Mouse (Mus musculus) liver, embryonic 12.5 days (tissue): ENCODE results near the gene Kcnip4. TPM values are rescaled to one million over a fixed set of nuclear protein-coding genes. Genes with fewer than 3 reads are reported as not detected.

Source experiments
- ATAC-seq: fragments of 200-750 bp; cut with Nextera tagmentation; 2 replicates; pipeline ENCODE4 v1.8.0; 2017; ENCODE audit warnings: moderate number of reproducible peaks, mild to moderate bottlenecking, moderate library complexity
- H3K27ac ChIP-seq: fragments of 300-500 bp; sonication (generic); 2 replicates; pipeline ENCODE4 v1.5.1; 2016; ENCODE audit warnings: mild to moderate bottlenecking
- H3K27me3 ChIP-seq: fragments of 300-500 bp; sonication (generic); replicated peaks from 2 replicates; pipeline ENCODE4 v1.6.1; 2016; ENCODE audit warnings: mild to moderate bottlenecking, moderate library complexity
- H3K36me3 ChIP-seq: fragments of 300-500 bp; sonication (generic); 2 replicates; pipeline ENCODE4 v1.6.1; 2016; ENCODE audit warnings: mild to moderate bottlenecking, moderate library complexity
- H3K4me1 ChIP-seq: fragments of 300-500 bp; sonication (generic); 2 replicates; pipeline ENCODE4 v1.6.1; 2016
- H3K4me2 ChIP-seq: fragments of 300-500 bp; sonication (generic); 2 replicates; pipeline ENCODE4 v1.6.1; 2016; ENCODE audit warnings: mild to moderate bottlenecking, moderate library complexity
- H3K4me3 ChIP-seq: fragments of 300-500 bp; sonication (generic); 2 replicates; pipeline ENCODE4 v1.5.1; 2016; ENCODE audit warnings: mild to moderate bottlenecking, moderate library complexity
- H3K9ac ChIP-seq: fragments of 300-500 bp; sonication (generic); 2 replicates; pipeline ENCODE4 v1.6.1; 2016; ENCODE audit warnings: mild to moderate bottlenecking, moderate library complexity
- H3K9me3 ChIP-seq: fragments of 300-500 bp; sonication (generic); replicated peaks from 2 replicates; pipeline ENCODE4 v1.6.1; 2016; ENCODE audit warnings: mild to moderate bottlenecking, moderate library complexity
- WGBS: fragments of 180-500 bp; shearing (Covaris S2); methylation state at CpG from one replicate; pipeline ENCODE4 v1.1.7; 2016; ENCODE audit not compliant: insufficient replicate concordance; 5-methylcytosine and 5-hydroxymethylcytosine counted together
- polyA plus RNA-seq: library from polyadenylated mRNA; unstranded; fragments of >200 nt; fragmentation: Nextera tagmentation; extraction: Ambion mirVana; gene quantifications from 2 replicates; pipeline ENCODE4 v1.2.1, GENCODE M21; 2016

The Kcnip4 gene
- polyA plus RNA-seq, 1 experiment from 2014 or later, result 0.25 TPM

DNA sequence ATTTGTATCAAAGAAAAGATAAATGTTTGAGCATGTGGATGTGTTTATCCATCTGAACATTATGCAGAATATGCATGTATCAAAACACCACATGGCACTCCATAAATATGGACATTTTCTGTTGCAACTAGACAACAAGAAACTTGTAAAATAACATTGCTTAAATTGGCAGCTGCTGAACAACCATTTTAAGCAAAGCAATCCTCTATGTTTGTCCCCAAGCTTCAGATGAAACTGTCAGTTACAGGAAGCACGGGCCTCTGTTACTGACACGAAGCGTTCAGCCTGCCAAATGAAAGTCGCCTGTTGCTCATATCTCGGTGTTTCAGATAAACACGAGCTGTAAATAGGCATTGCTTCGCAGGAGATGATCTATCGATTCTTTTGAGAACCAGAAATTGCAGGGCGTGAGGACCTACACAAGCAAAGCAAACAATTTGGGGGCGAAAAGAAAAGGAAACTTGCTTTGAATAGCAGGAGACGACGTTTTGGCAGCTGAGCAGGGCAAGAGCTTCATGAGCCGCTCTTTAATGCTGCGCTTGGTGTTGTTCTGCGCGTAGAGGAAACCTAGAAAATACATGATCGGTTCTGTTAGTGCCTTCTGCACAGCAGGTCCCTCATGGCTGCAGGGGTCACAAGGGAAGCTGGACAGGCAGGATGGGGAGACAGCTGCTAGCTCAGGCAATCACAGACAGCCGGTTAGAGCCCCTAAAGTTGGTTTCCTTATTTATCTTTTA, 1015.3 kb downstream of the Kcnip4 start:
- Histone ChIP-seq H3K9me3 (no peaks in the 10 kb centered on the region), H3K4me3 (no peak overlapping the region), H3K27me3 (no peaks in the 10 kb centered on the region), H3K36me3 (no peaks in the 10 kb centered on the region), H3K4me2 (0 out of 2 replicates have a peak overlapping the region, but pooled peaks have one; percentile 10), H3K27ac (no peak overlapping the region), H3K9ac (no peak overlapping the region), H3K4me1 (no peaks in the 10 kb centered on the region)
- 58% methylated on average over 18 of the region's 18 CpGs for WGBS
- ATAC-seq, result no peak

DNA sequence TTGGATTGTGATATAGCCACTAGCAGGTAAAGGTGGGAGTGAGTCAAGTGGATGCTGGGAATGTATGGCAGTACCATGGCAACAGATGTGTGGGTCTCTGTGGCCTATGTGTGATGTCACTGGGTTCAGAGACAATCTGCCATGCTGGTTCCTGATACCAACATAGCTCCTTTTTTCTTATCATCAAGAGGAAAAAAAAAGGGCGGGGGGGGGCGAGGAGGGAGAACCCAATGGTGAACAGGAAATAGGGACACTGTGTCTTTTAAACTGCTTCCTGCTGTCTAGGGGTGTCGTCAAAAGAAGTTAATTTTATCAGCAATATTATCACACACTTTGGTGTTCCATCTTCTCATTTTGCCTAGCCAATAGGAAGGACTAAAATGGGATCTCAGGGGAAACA, 1021.6 kb downstream of the Kcnip4 start:
- ATAC-seq, result no peak
- H3K9me3 ChIP-seq, result no peaks in the 10 kb centered on the region
- H3K4me2 ChIP-seq, result no peak overlapping the region
- H3K4me1 ChIP-seq, result no peaks in the 10 kb centered on the region
- no peak overlapping the region for H3K9ac ChIP-seq
- H3K36me3 ChIP-seq, result no peaks in the 10 kb centered on the region
- WGBS, result 33% methylated on average over 3 of the region's 3 CpGs
- no peaks in the 10 kb centered on the region for H3K27me3 ChIP-seq
- no peak overlapping the region for H3K27ac ChIP-seq
- H3K4me3 ChIP-seq, result no peak overlapping the region

DNA sequence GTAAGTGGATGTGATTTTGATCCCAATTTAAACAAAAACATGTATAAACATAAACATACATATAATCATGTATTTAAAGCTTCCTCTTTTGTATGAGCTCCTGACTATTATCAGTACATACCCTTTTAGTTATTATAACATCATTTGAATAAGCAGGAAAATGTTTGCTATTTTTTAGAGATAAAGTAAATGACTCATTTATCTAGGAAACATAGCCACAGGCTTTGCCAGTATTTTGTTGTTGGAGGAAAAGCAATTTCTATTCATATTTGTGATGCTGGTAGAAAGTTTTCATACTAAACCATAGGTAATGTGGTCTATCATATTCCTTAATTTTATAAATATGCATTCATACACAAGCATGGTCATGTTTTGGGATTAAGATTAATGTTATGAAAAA, 1022.3 kb downstream of the Kcnip4 start:
- no peaks in the 10 kb centered on the region for H3K36me3 ChIP-seq
- no peak overlapping the region for H3K4me3 ChIP-seq

DNA sequence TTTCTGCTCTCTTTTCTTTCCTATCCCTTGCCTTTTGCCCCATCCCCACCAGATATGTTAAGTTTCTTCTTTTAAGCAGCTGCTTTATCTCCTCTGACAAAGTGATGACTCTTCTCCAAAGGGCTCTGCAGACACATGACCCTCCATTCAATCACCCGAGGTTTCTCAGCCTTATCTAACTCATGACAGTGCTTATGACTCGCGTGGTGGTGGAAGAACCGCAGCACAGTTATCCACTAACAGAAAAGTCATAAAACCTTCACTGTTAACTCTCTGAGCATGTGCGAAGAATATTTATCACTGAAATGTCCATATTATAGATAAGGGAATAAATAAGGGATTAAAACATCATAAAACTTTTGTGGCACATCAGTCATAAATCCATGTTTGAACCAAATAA, 1024.5 kb downstream of the Kcnip4 start:
- no peaks in the 10 kb centered on the region for H3K36me3 ChIP-seq
- no peak overlapping the region for H3K4me3 ChIP-seq
- H3K4me2 ChIP-seq, result no peak overlapping the region
- no peaks in the 10 kb centered on the region for H3K4me1 ChIP-seq
- no peaks in the 10 kb centered on the region for H3K27me3 ChIP-seq
- H3K9me3 ChIP-seq, result no peaks in the 10 kb centered on the region
- no peak overlapping the region for H3K9ac ChIP-seq
- 40% methylated on average over 5 of the region's 5 CpGs for WGBS
- ATAC-seq, result no peak
- H3K27ac ChIP-seq, result no peak overlapping the region

More for the DNA sequence above, 1022.3 kb downstream of the Kcnip4 start:
- no peak for ATAC-seq
- no peaks in the 10 kb centered on the region for H3K4me1 ChIP-seq
- H3K27me3 ChIP-seq, result no peaks in the 10 kb centered on the region
- no peak overlapping the region for H3K27ac ChIP-seq
- no peak overlapping the region for H3K9ac ChIP-seq
- H3K4me2 ChIP-seq, result no peak overlapping the region
- H3K9me3 ChIP-seq, result no peaks in the 10 kb centered on the region

DNA sequence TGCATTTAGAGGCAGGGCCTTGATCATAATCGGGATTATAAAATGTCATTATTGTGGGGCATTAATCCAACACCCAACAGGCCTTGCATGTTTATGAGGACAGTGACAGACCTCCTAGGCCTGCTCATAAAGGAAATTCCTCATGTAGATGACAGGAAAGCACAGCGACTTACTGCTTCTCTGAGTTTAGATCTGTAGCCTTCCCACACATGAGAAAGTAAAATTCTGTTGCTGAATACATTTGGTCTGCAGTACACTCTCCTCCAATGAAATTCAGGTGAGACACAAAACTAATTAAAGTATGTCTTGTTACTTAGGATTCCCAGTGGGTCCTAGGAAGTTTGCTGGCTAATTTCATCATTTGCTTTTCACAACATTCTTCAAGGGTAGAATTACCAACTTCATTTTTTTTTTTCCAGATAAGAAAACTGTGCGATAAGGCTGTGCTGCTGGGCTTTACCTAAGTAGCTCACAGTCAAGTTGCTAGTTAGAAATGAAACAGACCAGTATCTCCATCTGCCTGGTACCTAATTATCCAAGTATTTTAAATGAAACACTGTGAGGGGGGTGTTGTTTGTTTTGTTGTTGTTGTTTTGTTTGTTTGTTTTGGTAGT, 1033.7 kb downstream of the Kcnip4 start:
- Histone ChIP-seq H3K4me1 (no peaks in the 10 kb centered on the region), H3K9ac (no peak overlapping the region), H3K4me3 (no peak overlapping the region), H3K9me3 (no peaks in the 10 kb centered on the region), H3K27ac (no peak overlapping the region), H3K4me2 (no peak overlapping the region), H3K36me3 (no peaks in the 10 kb centered on the region), H3K27me3 (no peaks in the 10 kb centered on the region)
- no peak for ATAC-seq
- 59% methylated on average over 3 of the region's 3 CpGs for WGBS

DNA sequence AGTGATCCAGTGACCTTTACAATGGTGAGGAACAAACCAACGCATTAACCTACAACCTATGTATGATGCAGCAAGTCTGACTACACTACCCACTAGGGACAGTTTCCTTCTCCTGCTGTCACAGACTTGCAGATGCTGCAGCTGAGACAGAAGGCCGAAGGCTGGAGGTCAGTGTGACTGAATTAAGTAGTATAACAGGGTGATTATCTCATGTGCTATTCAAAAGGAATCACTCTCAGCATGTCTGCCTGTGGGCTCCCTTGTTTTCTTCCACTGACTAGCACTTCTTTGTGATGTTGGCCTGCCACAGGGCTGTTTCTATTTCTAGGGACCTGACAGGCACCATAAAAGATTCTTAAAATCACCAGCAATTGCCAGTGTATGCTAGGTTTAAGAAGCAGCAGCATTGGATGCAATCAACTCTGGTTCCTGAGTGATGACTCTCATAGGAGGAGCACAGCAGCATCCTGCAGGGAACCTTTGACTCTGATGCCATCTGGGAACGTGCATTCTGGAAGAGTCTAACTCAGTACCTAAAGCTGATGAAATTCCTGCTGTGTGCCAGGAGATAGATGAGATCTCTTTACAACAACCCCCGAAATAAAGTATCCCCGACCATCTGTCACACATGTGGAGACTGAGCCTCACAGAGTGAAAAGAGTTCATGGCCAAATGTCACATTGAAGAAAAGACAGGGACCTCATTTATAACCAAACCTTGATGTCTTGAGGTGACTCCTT, 1035.0 kb downstream of the Kcnip4 start:
- H3K4me3 ChIP-seq, result no peak overlapping the region
- H3K36me3 ChIP-seq, result no peaks in the 10 kb centered on the region
- no peak overlapping the region for H3K9ac ChIP-seq
- H3K27ac ChIP-seq, result no peak overlapping the region
- no peaks in the 10 kb centered on the region for H3K4me1 ChIP-seq
- 47% methylated on average over 5 of the region's 5 CpGs for WGBS
- H3K4me2 ChIP-seq, result no peak overlapping the region
- H3K9me3 ChIP-seq, result no peaks in the 10 kb centered on the region
- H3K27me3 ChIP-seq, result no peaks in the 10 kb centered on the region
- no peak for ATAC-seq

DNA sequence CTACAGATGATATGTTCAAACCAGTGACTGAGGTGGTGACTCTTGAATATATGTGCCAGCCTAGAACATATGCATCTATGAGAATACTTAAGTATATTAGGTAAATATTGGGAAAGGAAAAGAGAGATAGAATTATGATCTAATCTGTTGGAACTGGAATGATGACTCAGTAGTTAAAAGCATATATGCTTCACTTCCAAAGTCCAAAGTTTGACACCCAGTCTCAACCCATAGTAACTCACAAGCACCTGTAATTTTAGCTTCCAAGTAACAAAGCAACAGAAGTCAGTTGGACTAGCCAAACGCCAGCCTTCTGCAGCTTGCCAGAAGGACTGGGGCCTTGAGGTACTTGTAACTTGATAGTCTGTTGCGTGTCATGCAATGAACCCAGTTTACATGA, 1041.6 kb downstream of the Kcnip4 start:
- WGBS, result 57% methylated on average over 2 of the region's 2 CpGs
- no peak overlapping the region for H3K27ac ChIP-seq
- H3K9me3 ChIP-seq, result no peaks in the 10 kb centered on the region
- H3K27me3 ChIP-seq, result no peaks in the 10 kb centered on the region
- H3K4me1 ChIP-seq, result no peaks in the 10 kb centered on the region
- H3K9ac ChIP-seq, result no peak overlapping the region
- H3K4me2 ChIP-seq, result no peak overlapping the region
- no peak for ATAC-seq
- H3K4me3 ChIP-seq, result no peak overlapping the region
- no peaks in the 10 kb centered on the region for H3K36me3 ChIP-seq

DNA sequence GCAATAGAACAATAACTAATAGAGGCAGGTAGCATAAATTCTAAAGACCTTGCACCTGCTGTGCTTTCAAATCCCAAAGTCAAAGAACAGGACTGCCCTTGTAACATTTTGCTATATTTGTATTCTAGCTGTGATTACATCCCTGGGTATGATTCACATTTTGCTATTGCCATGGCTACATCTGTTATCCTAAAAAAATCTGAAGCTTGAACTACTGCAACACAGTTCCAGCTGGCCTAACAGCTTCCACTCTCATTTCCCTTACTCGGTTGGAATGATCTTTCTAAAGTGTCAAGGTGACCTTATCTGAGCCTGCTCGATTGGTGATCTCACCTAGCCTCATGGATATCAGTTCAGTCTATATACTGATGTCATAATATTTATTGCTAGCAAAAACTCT, 1064.5 kb downstream of the Kcnip4 start:
- Histone ChIP-seq H3K27ac (no peak overlapping the region), H3K4me2 (no peak overlapping the region), H3K4me3 (no peak overlapping the region), H3K9ac (no peak overlapping the region), H3K9me3 (no peaks in the 10 kb centered on the region), H3K27me3 (no peaks in the 10 kb centered on the region), H3K4me1 (no peaks in the 10 kb centered on the region), H3K36me3 (no peaks in the 10 kb centered on the region)
- WGBS, result 47% methylated on average over 2 of the region's 2 CpGs
- ATAC-seq, result no peak

DNA sequence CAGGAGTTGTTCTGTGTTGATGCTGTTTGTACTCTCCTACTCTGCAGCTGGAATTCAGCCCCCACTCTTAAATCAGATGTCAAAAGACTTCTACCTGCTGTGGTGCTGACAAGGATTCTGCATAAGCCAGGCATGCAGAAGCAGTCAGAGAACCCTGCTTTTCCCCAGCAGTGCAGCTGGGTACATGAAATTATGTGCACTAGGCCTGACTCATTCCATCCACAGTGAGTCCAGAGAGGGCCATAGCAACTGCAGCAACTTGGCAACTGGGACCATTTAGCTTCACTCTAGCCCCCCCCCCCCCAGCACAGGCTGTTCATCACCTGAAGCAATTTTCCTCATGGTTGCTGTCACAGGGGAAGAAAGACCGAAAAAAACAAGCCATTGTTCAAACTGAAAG, 1075.8 kb downstream of the Kcnip4 start:
- Histone ChIP-seq H3K27ac (no peak overlapping the region), H3K9me3 (no peaks in the 10 kb centered on the region), H3K4me3 (no peak overlapping the region), H3K4me1 (no peaks in the 10 kb centered on the region), H3K27me3 (no peaks in the 10 kb centered on the region), H3K9ac (no peak overlapping the region), H3K4me2 (no peak overlapping the region), H3K36me3 (no peaks in the 10 kb centered on the region)
- WGBS, result 54% methylated on average over 1 of the region's 1 CpGs
- ATAC-seq, result no peak

DNA sequence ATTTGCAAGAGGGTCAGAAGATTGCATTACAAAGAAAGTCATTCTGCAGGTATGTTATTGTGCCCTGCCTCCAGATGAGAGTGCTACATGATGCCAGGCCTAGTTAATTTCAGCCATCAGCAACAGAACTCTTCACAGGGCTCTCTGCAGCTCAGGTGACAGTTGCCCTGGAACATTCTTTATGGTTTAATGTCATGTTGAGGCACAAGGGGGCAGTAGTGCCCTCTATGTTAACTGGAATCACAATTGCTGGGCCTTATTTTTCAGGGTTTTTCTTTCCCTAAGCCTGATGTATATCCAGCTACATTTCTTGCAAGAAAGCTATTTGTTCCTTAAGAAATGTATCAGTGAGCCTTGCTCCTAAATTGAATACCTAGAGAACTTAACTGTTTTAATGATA, 1094.2 kb downstream of the Kcnip4 start:
- H3K4me1 ChIP-seq, result no peaks in the 10 kb centered on the region
- no peak overlapping the region for H3K4me3 ChIP-seq
- H3K27me3 ChIP-seq, result no peaks in the 10 kb centered on the region
- ATAC-seq, result no peak
- H3K4me2 ChIP-seq, result no peak overlapping the region
- H3K9ac ChIP-seq, result no peak overlapping the region
- H3K27ac ChIP-seq, result no peak overlapping the region
- H3K36me3 ChIP-seq, result no peaks in the 10 kb centered on the region
- H3K9me3 ChIP-seq, result no peaks in the 10 kb centered on the region

DNA sequence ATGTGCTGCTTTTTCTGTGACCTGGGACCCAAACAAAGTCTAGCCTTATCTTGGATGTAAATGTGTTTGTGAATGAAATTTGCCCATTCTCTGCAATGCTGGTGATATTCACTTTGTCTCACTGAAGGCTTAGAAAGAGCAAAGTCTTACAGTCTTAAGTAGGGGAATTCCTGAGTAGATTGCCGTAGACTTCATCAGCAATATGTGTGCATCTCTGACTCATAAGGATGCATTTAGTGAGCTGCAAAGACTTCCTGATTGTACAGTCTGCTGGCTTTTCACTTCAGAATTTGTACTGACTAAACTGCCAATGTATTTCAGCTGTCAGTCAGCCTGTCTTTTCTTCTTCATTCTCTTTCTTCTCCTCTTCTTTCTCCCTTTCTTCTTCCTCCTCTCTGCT, 1102.8 kb downstream of the Kcnip4 start:
- H3K9ac ChIP-seq, result no peak overlapping the region
- WGBS, result 74% methylated on average over 1 of the region's 1 CpGs
- H3K4me2 ChIP-seq, result no peak overlapping the region
- ATAC-seq, result no peak
- no peaks in the 10 kb centered on the region for H3K36me3 ChIP-seq
- no peak overlapping the region for H3K4me3 ChIP-seq
- H3K27me3 ChIP-seq, result no peaks in the 10 kb centered on the region
- H3K9me3 ChIP-seq, result no peaks in the 10 kb centered on the region
- no peak overlapping the region for H3K27ac ChIP-seq
- no peaks in the 10 kb centered on the region for H3K4me1 ChIP-seq

DNA sequence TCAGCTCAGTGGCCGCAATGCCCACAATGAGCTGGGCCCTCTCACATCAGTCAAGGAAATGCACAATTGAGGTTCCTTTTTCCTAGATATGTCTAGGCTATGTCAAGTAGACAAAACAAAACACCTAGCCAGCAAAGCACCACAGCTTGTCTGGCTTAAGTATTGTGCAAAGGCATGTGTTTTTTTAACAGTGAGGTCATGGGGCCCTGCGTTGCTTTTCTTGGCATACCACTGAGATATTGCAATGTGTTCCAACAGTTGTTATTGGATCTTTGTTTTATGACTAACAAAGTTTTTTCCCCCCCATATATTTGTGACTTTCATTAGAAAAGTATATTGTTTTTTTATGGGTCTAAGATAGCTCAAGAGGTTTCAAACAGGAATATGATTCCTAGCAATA, 1105.0 kb downstream of the Kcnip4 start:
- no peaks in the 10 kb centered on the region for H3K4me1 ChIP-seq
- no peak overlapping the region for H3K4me2 ChIP-seq
- H3K4me3 ChIP-seq, result no peak overlapping the region
- no peak for ATAC-seq
- H3K27ac ChIP-seq, result no peak overlapping the region
- H3K36me3 ChIP-seq, result no peaks in the 10 kb centered on the region
- no peaks in the 10 kb centered on the region for H3K9me3 ChIP-seq
- H3K9ac ChIP-seq, result no peak overlapping the region
- H3K27me3 ChIP-seq, result no peaks in the 10 kb centered on the region
- WGBS, result 85% methylated on average over 2 of the region's 2 CpGs
